Mouse (Mus musculus): ENCODE data around the gene Ccdc15.
"Not testable (repeated sequence)": the region's sequence is repeated elsewhere in the genome, so short reads cannot be mapped to it uniquely, and the experiment has no call there.

Gene Ccdc15

GRCm38 (mm10) chr9:37301720-37302119 is 46.5 kb downstream of the Ccdc15 start:
- no peak for TF ChIP-seq NANOG (IDR thresholded peaks at IDR 0.05; ENCODE audit: borderline replicate concordance, low read length)
- no peak for TF ChIP-seq CTCF (conservative IDR thresholded peaks at IDR 0.05; ENCODE audit: low read length)
- TF ChIP-seq POU5F1 (IDR thresholded peaks at IDR 0.05; ENCODE audit: borderline replicate concordance, low read length) = no peak
- H3K4me1 ChIP-seq (replicated peaks; ENCODE audit: low read depth, low read length) = no peaks in the 10 kb centered on the region
- no peaks in the 10 kb centered on the region for H3K36me3 ChIP-seq (ENCODE audit: insufficient read depth, low read length)
- no peak overlapping the region for H3K4me3 ChIP-seq (replicated peaks; ENCODE audit: low read length)
- no peaks in the 10 kb centered on the region for H3K27me3 ChIP-seq (ENCODE audit: insufficient read depth, low read length)
- H3K9me3 ChIP-seq (ENCODE audit: low read length) = no peaks in the 10 kb centered on the region

- H3K36me3 ChIP-seq (ENCODE audit: insufficient read depth, low read length); H3K4me1 ChIP-seq (replicated peaks; ENCODE audit: low read depth, low read length); H3K9me3 ChIP-seq (ENCODE audit: low read length); H3K27me3 ChIP-seq (ENCODE audit: insufficient read depth, low read length); H3K4me3 ChIP-seq (replicated peaks; ENCODE audit: low read length): not testable (repeated sequence)
These were observed 47.7 kb downstream of the Ccdc15 start for GRCm38 (mm10) chr9:37300501-37300900.

- H3K4me1 ChIP-seq (replicated peaks; ENCODE audit: low read depth, low read length) = no peaks in the 10 kb centered on the region
- H3K27me3 ChIP-seq (ENCODE audit: insufficient read depth, low read length) = no peaks in the 10 kb centered on the region
- no peaks in the 10 kb centered on the region for H3K36me3 ChIP-seq (ENCODE audit: insufficient read depth, low read length)
- no peaks in the 10 kb centered on the region for H3K9me3 ChIP-seq (ENCODE audit: low read length)
- H3K4me3 ChIP-seq (replicated peaks; ENCODE audit: low read length) = no peak overlapping the region
- TF ChIP-seq NANOG (IDR thresholded peaks at IDR 0.05; ENCODE audit: borderline replicate concordance, low read length) (no peak), POU5F1 (IDR thresholded peaks at IDR 0.05; ENCODE audit: borderline replicate concordance, low read length) (no peak), CTCF (conservative IDR thresholded peaks at IDR 0.05; ENCODE audit: low read length) (no peak)
These were observed 52.6 kb downstream of the Ccdc15 start for GRCm38 (mm10) chr9:37295586-37295985.

- Histone ChIP-seq H3K9me3 (ENCODE audit: low read length) (no peaks in the 10 kb centered on the region), H3K36me3 (ENCODE audit: insufficient read depth, low read length) (no peaks in the 10 kb centered on the region), H3K4me3 (replicated peaks; ENCODE audit: low read length) (no peak overlapping the region), H3K4me1 (replicated peaks; ENCODE audit: low read depth, low read length) (no peaks in the 10 kb centered on the region), H3K27me3 (ENCODE audit: insufficient read depth, low read length) (no peaks in the 10 kb centered on the region)
- no peak for TF ChIP-seq CTCF (conservative IDR thresholded peaks at IDR 0.05; ENCODE audit: low read length)
- TF ChIP-seq POU5F1 (IDR thresholded peaks at IDR 0.05; ENCODE audit: borderline replicate concordance, low read length) = no peak
- no peak for TF ChIP-seq NANOG (IDR thresholded peaks at IDR 0.05; ENCODE audit: borderline replicate concordance, low read length)
These were observed 81.6 kb downstream of the Ccdc15 start for GRCm38 (mm10) chr9:37266622-37267021.

GRCm38 (mm10) chr9:37255889-37256225 is 92.4 kb downstream of the Ccdc15 start:
- Histone ChIP-seq H3K4me3 (replicated peaks; ENCODE audit: low read length) (peak overlapping the region; percentile 74), H3K36me3 (ENCODE audit: insufficient read depth, low read length) (no peaks in the 10 kb centered on the region), H3K9me3 (ENCODE audit: low read length) (0 out of 2 replicates have a peak, but pooled peaks cover 9% of the 10 kb centered on the region), H3K27me3 (ENCODE audit: insufficient read depth, low read length) (peaks cover 33% of the 10 kb centered on the region), H3K4me1 (replicated peaks; ENCODE audit: low read depth, low read length) (peaks cover 19% of the 10 kb centered on the region)
- TF ChIP-seq CTCF (conservative IDR thresholded peaks at IDR 0.05; ENCODE audit: low read length) = peak; percentile 58
- no peak for TF ChIP-seq POU5F1 (IDR thresholded peaks at IDR 0.05; ENCODE audit: borderline replicate concordance, low read length)

GRCm38 (mm10) chr9:37255149-37255888 is 92.9 kb downstream of the Ccdc15 start, which contains the start of gene Slc37a2:
Slc37a2 (minus strand) TSS chr9:37255738.
- H3K4me1 ChIP-seq (replicated peaks; ENCODE audit: low read depth, low read length) = peaks cover 19% of the 10 kb centered on the region
- no peaks in the 10 kb centered on the region for H3K36me3 ChIP-seq (ENCODE audit: insufficient read depth, low read length)
- H3K4me3 ChIP-seq (replicated peaks; ENCODE audit: low read length) = peak within 1 kb of the TSS; percentile 74
- TF ChIP-seq NANOG (IDR thresholded peaks at IDR 0.05; ENCODE audit: borderline replicate concordance, low read length) (no peak), CTCF (conservative IDR thresholded peaks at IDR 0.05; ENCODE audit: low read length) (no peak), POU5F1 (IDR thresholded peaks at IDR 0.05; ENCODE audit: borderline replicate concordance, low read length) (no peak)
- peaks cover 33% of the 10 kb centered on the region for H3K27me3 ChIP-seq (ENCODE audit: insufficient read depth, low read length)
- 0 out of 2 replicates have a peak, but pooled peaks cover 9% of the 10 kb centered on the region for H3K9me3 ChIP-seq (ENCODE audit: low read length)

- Histone ChIP-seq H3K9me3 (ENCODE audit: low read length) (0 out of 2 replicates have a peak, but pooled peaks cover 8% of the 10 kb centered on the region), H3K27me3 (ENCODE audit: insufficient read depth, low read length) (peaks cover 33% of the 10 kb centered on the region), H3K4me3 (replicated peaks; ENCODE audit: low read length) (peak overlapping the region; percentile 74), H3K4me1 (replicated peaks; ENCODE audit: low read depth, low read length) (peaks cover 19% of the 10 kb centered on the region), H3K36me3 (ENCODE audit: insufficient read depth, low read length) (no peaks in the 10 kb centered on the region)
- TF ChIP-seq POU5F1 (IDR thresholded peaks at IDR 0.05; ENCODE audit: borderline replicate concordance, low read length) (no peak), NANOG (IDR thresholded peaks at IDR 0.05; ENCODE audit: borderline replicate concordance, low read length) (no peak), CTCF (conservative IDR thresholded peaks at IDR 0.05; ENCODE audit: low read length) (no peak)
These were observed 93.6 kb downstream of the Ccdc15 start for GRCm38 (mm10) chr9:37254531-37255110.

- TF ChIP-seq POU5F1 (IDR thresholded peaks at IDR 0.05; ENCODE audit: borderline replicate concordance, low read length) = no peak
- no peak for TF ChIP-seq CTCF (conservative IDR thresholded peaks at IDR 0.05; ENCODE audit: low read length)
- TF ChIP-seq NANOG (IDR thresholded peaks at IDR 0.05; ENCODE audit: borderline replicate concordance, low read length) = no peak
- Histone ChIP-seq H3K36me3 (ENCODE audit: insufficient read depth, low read length) (no peaks in the 10 kb centered on the region), H3K27me3 (ENCODE audit: insufficient read depth, low read length) (peaks cover 17% of the 10 kb centered on the region), H3K4me1 (replicated peaks; ENCODE audit: low read depth, low read length) (peaks cover 30% of the 10 kb centered on the region), H3K9me3 (ENCODE audit: low read length) (no peaks in the 10 kb centered on the region), H3K4me3 (replicated peaks; ENCODE audit: low read length) (no peak overlapping the region)
These were observed 97.6 kb downstream of the Ccdc15 start for GRCm38 (mm10) chr9:37250631-37251030.

GRCm38 (mm10) chr9:37249976-37250375 is 98.3 kb downstream of the Ccdc15 start:
- Histone ChIP-seq H3K36me3 (ENCODE audit: insufficient read depth, low read length) (no peaks in the 10 kb centered on the region), H3K9me3 (ENCODE audit: low read length) (no peaks in the 10 kb centered on the region), H3K4me1 (replicated peaks; ENCODE audit: low read depth, low read length) (peaks cover 25% of the 10 kb centered on the region), H3K27me3 (ENCODE audit: insufficient read depth, low read length) (peaks cover 11% of the 10 kb centered on the region), H3K4me3 (replicated peaks; ENCODE audit: low read length) (no peak overlapping the region)
- TF ChIP-seq NANOG (IDR thresholded peaks at IDR 0.05; ENCODE audit: borderline replicate concordance, low read length) = no peak
- TF ChIP-seq CTCF (conservative IDR thresholded peaks at IDR 0.05; ENCODE audit: low read length) = no peak
- no peak for TF ChIP-seq POU5F1 (IDR thresholded peaks at IDR 0.05; ENCODE audit: borderline replicate concordance, low read length)
